Mouse (Mus musculus) CH12.LX (cell line): ENCODE results near the gene Prr29. TPM values are rescaled to one million over a fixed set of nuclear protein-coding genes. Genes with fewer than 3 reads are reported as not detected.

ENCODE experiments used
- DNase-seq: peaks from one replicate; pipeline ENCODE4 v3.0.0-alpha.2; 2013; ENCODE audit errors: extremely low read depth
- H3K27ac ChIP-seq: 2 replicates; pipeline ENCODE4 v1.5.1; 2012; ENCODE audit warnings: low read depth, mild to moderate bottlenecking, control low read depth, moderate library complexity; ENCODE audit not compliant: insufficient read depth
- H3K27me3 ChIP-seq: replicated peaks from 2 replicates; pipeline ENCODE3; 2012; ENCODE audit warnings: inconsistent platforms
- H3K36me3 ChIP-seq, 2 experiments: replicated peaks in 1 of 2; 2 replicates each; pipeline versions ENCODE3 to v1.6.1; 2012; ENCODE audit warnings: inconsistent platforms in 1 of 2, low read length in 1 of 2, mild to moderate bottlenecking in 1 of 2, mixed read lengths in 1 of 2, moderate library complexity in 1 of 2; ENCODE audit not compliant: control insufficient read depth in 1 of 2, insufficient read depth in 1 of 2
- H3K4me1 ChIP-seq, 2 experiments: 2 replicates each; pipeline ENCODE4 v1.6.1; 2012; ENCODE audit warnings: inconsistent platforms in 1 of 2, moderate library complexity in 1 of 2; ENCODE audit not compliant: insufficient read depth in 2 of 2, control insufficient read depth in 1 of 2
- H3K4me2 ChIP-seq: 2 replicates; pipeline ENCODE4 v1.6.1; 2012; ENCODE audit warnings: low read depth, mild to moderate bottlenecking, control low read depth; ENCODE audit not compliant: poor library complexity, insufficient read depth, severe bottlenecking
- H3K4me3 ChIP-seq, 3 experiments: fragments of 150-350 bp in 1 of 3; sonication (generic) in 1 of 3; replicated peaks in 1 of 3; 2 replicates each; pipeline versions ENCODE3 to v1.5.1; 2011 to 2012; ENCODE audit warnings: low read depth in 2 of 3, low read length in 2 of 3, mild to moderate bottlenecking in 2 of 3, moderate library complexity in 2 of 3, control low read depth in 1 of 3, improper control_type of control experiment in 1 of 3, inconsistent platforms in 1 of 3, mixed read lengths in 1 of 3; ENCODE audit not compliant: poor library complexity in 1 of 3
- H3K79me2 ChIP-seq: replicated peaks from 2 replicates; pipeline ENCODE4 v1.6.1; 2012; ENCODE audit warnings: mild to moderate bottlenecking, moderate library complexity; ENCODE audit not compliant: control insufficient read depth, poor library complexity, insufficient read depth, severe bottlenecking; ENCODE audit errors: extremely low read depth
- H3K9ac ChIP-seq: 2 replicates; pipeline ENCODE4 v1.6.1; 2012; ENCODE audit warnings: low read depth, mild to moderate bottlenecking, control low read depth, moderate library complexity; ENCODE audit not compliant: insufficient read depth
- H3K9me3 ChIP-seq: replicated peaks from 2 replicates; pipeline ENCODE3; 2012; ENCODE audit warnings: low read length, inconsistent platforms, mixed read lengths
- BHLHE40 ChIP-seq: IDR thresholded peaks from 2 replicates; pipeline ENCODE4 v1.6.1; 2011; ENCODE audit warnings: mild to moderate bottlenecking, low read depth, low read length, improper control_type of control experiment
- CHD1 ChIP-seq: IDR thresholded peaks from 2 replicates; pipeline ENCODE4 v1.6.1; 2012; ENCODE audit warnings: low read depth, low read length, improper control_type of control experiment, inconsistent platforms
- CHD2 ChIP-seq: IDR thresholded peaks from 2 replicates; pipeline ENCODE4 v1.6.1; 2011; ENCODE audit warnings: low read length, improper control_type of control experiment
- CTCF ChIP-seq, 2 experiments: IDR thresholded peaks in 1 of 2; conservative IDR thresholded peaks in 1 of 2; 2 replicates each; pipeline ENCODE4 v1.5.1; 2011 to 2012; ENCODE audit warnings: low read depth in 2 of 2, low read length in 2 of 2, improper control_type of control experiment in 1 of 2, inconsistent platforms in 1 of 2, mild to moderate bottlenecking in 1 of 2, moderate library complexity in 1 of 2
- E2F4 ChIP-seq: IDR thresholded peaks from 2 replicates; pipeline ENCODE4 v1.6.1; 2011; ENCODE audit warnings: low read depth, low read length, improper control_type of control experiment; ENCODE audit not compliant: insufficient replicate concordance
- ELF1 ChIP-seq: IDR thresholded peaks from 2 replicates; pipeline ENCODE4 v1.6.1; 2014; ENCODE audit warnings: low read depth, mild to moderate bottlenecking, inconsistent platforms, low read length, improper control_type of control experiment
- EP300 ChIP-seq: IDR thresholded peaks from 2 replicates; pipeline ENCODE4 v1.6.1; 2011; ENCODE audit warnings: low read length, improper control_type of control experiment
- ETS1 ChIP-seq: conservative IDR thresholded peaks from 2 replicates; pipeline ENCODE4 v1.6.1; 2012; ENCODE audit warnings: low read depth, mild to moderate bottlenecking, inconsistent platforms, low read length, improper control_type of control experiment, moderate library complexity
- GABPA ChIP-seq: IDR thresholded peaks from 2 replicates; pipeline ENCODE4 v1.6.1; 2012; ENCODE audit warnings: low read depth, low read length, improper control_type of control experiment, inconsistent platforms; ENCODE audit not compliant: insufficient replicate concordance
- HCFC1 ChIP-seq: IDR thresholded peaks from 2 replicates; pipeline ENCODE4 v1.6.1; 2012; ENCODE audit warnings: low read depth, mild to moderate bottlenecking, inconsistent platforms, low read length, improper control_type of control experiment
- IRF4 ChIP-seq: IDR thresholded peaks from 2 replicates; pipeline ENCODE4 v1.6.1; 2014; ENCODE audit warnings: low read depth, mild to moderate bottlenecking, inconsistent platforms, low read length, improper control_type of control experiment
- JUND ChIP-seq: conservative IDR thresholded peaks from 2 replicates; pipeline ENCODE4 v1.6.1; 2011; ENCODE audit warnings: low read depth, low read length, improper control_type of control experiment
- KAT2A ChIP-seq: IDR thresholded peaks from 2 replicates; pipeline ENCODE4 v1.6.1; 2012; ENCODE audit warnings: low read length, improper control_type of control experiment, inconsistent platforms; ENCODE audit not compliant: insufficient replicate concordance
- MAFK ChIP-seq: IDR thresholded peaks from 2 replicates; pipeline ENCODE4 v1.6.1; 2011; ENCODE audit warnings: low read length, improper control_type of control experiment; ENCODE audit not compliant: insufficient replicate concordance
- MAX ChIP-seq: IDR thresholded peaks from 2 replicates; pipeline ENCODE4 v1.6.1; 2011; ENCODE audit warnings: low read length, improper control_type of control experiment
- MAZ ChIP-seq: IDR thresholded peaks from 2 replicates; pipeline ENCODE4 v1.6.1; 2012; ENCODE audit warnings: low read depth, mild to moderate bottlenecking, inconsistent platforms, low read length, improper control_type of control experiment, moderate library complexity
- MEF2A ChIP-seq: IDR thresholded peaks from 2 replicates; pipeline ENCODE4 v1.6.1; 2014; ENCODE audit warnings: low read depth, mild to moderate bottlenecking, inconsistent platforms, low read length, improper control_type of control experiment, borderline replicate concordance
- MXI1 ChIP-seq: IDR thresholded peaks from 2 replicates; pipeline ENCODE4 v1.6.1; 2011; ENCODE audit warnings: mild to moderate bottlenecking, low read depth, low read length, improper control_type of control experiment
- MYC ChIP-seq: IDR thresholded peaks from 2 replicates; pipeline ENCODE4 v1.6.1; 2011; ENCODE audit warnings: low read depth, mild to moderate bottlenecking, improper control_type of control experiment, low read length
- NELFE ChIP-seq: IDR thresholded peaks from 2 replicates; pipeline ENCODE4 v1.6.1; 2011; ENCODE audit warnings: low read depth, low read length, improper control_type of control experiment
- NRF1 ChIP-seq: IDR thresholded peaks from 2 replicates; pipeline ENCODE4 v1.6.1; 2014; ENCODE audit warnings: low read depth, mild to moderate bottlenecking, inconsistent platforms, low read length, improper control_type of control experiment, moderate library complexity
- PAX5 ChIP-seq: IDR thresholded peaks from 2 replicates; pipeline ENCODE4 v1.6.1; 2012; ENCODE audit warnings: low read length, inconsistent platforms, mixed read lengths
- POLR2A ChIP-seq: IDR thresholded peaks from 2 replicates; pipeline ENCODE4 v1.6.1; 2011; ENCODE audit warnings: low read depth, mild to moderate bottlenecking, improper control_type of control experiment, low read length
- POLR2AphosphoS2 ChIP-seq: IDR thresholded peaks from 2 replicates; pipeline ENCODE4 v1.6.1; 2011; ENCODE audit warnings: low read depth, low read length, improper control_type of control experiment
- SIN3A ChIP-seq: IDR thresholded peaks from 2 replicates; pipeline ENCODE4 v1.6.1; 2012; ENCODE audit warnings: low read length, improper control_type of control experiment, inconsistent platforms
- SMC3 ChIP-seq: IDR thresholded peaks from 2 replicates; pipeline ENCODE4 v1.6.1; 2011; ENCODE audit warnings: low read depth, low read length, improper control_type of control experiment
- TBP ChIP-seq: conservative IDR thresholded peaks from 2 replicates; pipeline ENCODE4 v1.6.1; 2011; ENCODE audit warnings: low read depth, low read length, improper control_type of control experiment
- TCF12 ChIP-seq: IDR thresholded peaks from 2 replicates; pipeline ENCODE4 v1.6.1; 2014; ENCODE audit warnings: low read depth, mild to moderate bottlenecking, inconsistent platforms, low read length, improper control_type of control experiment
- UBTF ChIP-seq: IDR thresholded peaks from 2 replicates; pipeline ENCODE4 v1.6.1; 2012; ENCODE audit warnings: low read depth, mild to moderate bottlenecking, inconsistent platforms, low read length, improper control_type of control experiment, moderate library complexity
- USF1 ChIP-seq: IDR thresholded peaks from 2 replicates; pipeline ENCODE4 v1.6.1; 2014; ENCODE audit warnings: low read depth, mild to moderate bottlenecking, inconsistent platforms, low read length, improper control_type of control experiment
- USF2 ChIP-seq: conservative IDR thresholded peaks from 2 replicates; pipeline ENCODE4 v1.6.1; 2011; ENCODE audit warnings: low read depth, low read length, improper control_type of control experiment
- ZC3H11A ChIP-seq: IDR thresholded peaks from 2 replicates; pipeline ENCODE4 v1.6.1; 2012; ENCODE audit warnings: low read depth, mild to moderate bottlenecking, inconsistent platforms, low read length, improper control_type of control experiment
- ZKSCAN1 ChIP-seq: IDR thresholded peaks from 2 replicates; pipeline ENCODE4 v1.6.1; 2012; ENCODE audit warnings: low read depth, inconsistent platforms, low read length, improper control_type of control experiment, borderline replicate concordance
- ZMIZ1 ChIP-seq: IDR thresholded peaks from 2 replicates; pipeline ENCODE4 v1.6.1; 2012; ENCODE audit warnings: low read depth, mild to moderate bottlenecking, inconsistent platforms, low read length, improper control_type of control experiment
- ZNF384 ChIP-seq: IDR thresholded peaks from 2 replicates; pipeline ENCODE4 v1.6.1; 2012; ENCODE audit warnings: low read depth, low read length, improper control_type of control experiment, inconsistent platforms
- dilution Hi-C: fragments of 300-500 bp; cut with MboI; formaldehyde crosslinking; loops from 2 replicates; pipeline ENCODE4 v1.14.3; 2020; ENCODE audit warnings: low sequenced_read_pairs; ENCODE audit not compliant: extremely low pct_unique_long_range_greater_than_20kb, extremely low pct_ligation_motif_present
- in situ Hi-C: fragments of 300-500 bp; cut with MboI; formaldehyde crosslinking; loops from 3 replicates; pipeline ENCODE4 v1.14.3; 2019; ENCODE audit warnings: low sequenced_read_pairs, low pct_ligation_motif_present, low pct_unique_long_range_greater_than_20kb, mixed read lengths
- polyA plus RNA-seq: library from polyadenylated mRNA; unstranded; fragments of >175 nt; gene quantifications from 2 replicates; pipeline ENCODE4 v1.2.1, GENCODE M21; 2012; ENCODE audit warnings: low read depth; ENCODE audit not compliant: insufficient read length
- total RNA-seq, 2 experiments: library from RNA; depleted of rRNA; stranded (reverse); fragments of 300-350 nt in 1 of 2; fragments of >200 nt in 1 of 2; gene quantifications; 2 replicates each; pipeline ENCODE4 v1.2.3; 2012 to 2014

Gene Prr29
- total and polyA plus RNA-seq, 3 experiments = 0.17 to 0.21 TPM; not detected in 1

DNA sequence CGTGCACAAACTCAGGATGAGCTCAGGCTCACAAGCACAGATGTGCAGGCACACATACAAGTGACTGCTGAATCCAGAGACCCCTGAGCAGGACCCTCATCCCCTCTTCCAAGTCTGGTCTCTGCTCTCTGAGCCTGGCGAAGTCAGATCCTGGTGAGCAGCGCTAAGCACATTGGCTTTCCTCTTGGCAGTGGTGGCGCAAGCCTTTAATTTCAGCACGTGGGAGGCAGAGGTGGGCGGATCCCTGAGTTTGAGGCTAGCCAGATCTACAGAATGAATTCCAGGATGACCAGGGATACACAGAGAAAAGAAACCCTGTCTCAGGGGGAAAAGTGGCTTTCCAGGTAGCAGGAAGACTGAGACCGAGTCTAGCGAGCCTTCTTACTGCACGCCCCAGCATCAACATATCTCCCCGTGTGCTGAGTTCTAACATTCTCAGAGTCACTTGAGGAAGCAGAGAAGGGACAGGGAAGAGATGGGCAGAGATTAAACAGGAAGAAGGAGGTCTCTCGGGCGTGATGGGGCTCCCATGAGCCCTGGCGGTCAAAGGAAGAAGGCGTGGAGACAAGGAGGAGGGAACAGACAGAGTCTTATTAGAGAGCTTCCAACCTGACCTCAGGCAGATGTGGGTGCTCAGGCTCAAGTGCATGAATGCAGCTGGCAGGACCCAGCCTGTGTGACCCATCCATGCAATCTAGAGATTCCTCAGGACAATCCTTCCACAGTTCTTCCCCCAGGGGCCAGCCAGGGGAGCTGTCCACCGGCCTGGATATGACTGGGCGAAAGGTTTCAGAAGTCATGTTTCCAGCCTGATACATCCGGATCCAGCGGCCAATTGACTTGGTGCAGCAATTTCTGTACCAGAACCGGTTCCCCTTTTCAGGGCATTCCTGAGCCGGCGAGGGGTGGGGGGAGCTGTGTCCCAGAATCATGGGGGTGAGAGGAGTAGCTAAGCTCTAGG is 46.6 kb upstream of the Prr29 start:
- Histone ChIP-seq H3K9ac (no peak overlapping the region), H3K27ac (no peak overlapping the region)

GRCm38 (mm10) chr11:106324858-106325257 is 40.4 kb upstream of the Prr29 start:
- in situ Hi-C loops (loop anchor here (5.0 to 25.0 kb wide), 4 partner anchors 38 to 437 kb away; partner anchors contain the start of genes Milr1 and Pecam1), dilution Hi-C loops (no loop called here)
- H3K36me3 ChIP-seq = peaks cover 4 to 6% of the 10 kb centered on the region in 2 experiments
- peak; percentile 86 for DNase-seq
- H3K4me1 ChIP-seq = peaks cover 26 to 52% of the 10 kb centered on the region in 2 experiments
- no peak overlapping the region for H3K4me3 ChIP-seq
- H3K27ac ChIP-seq = peak overlapping the region; percentile 77
- H3K9me3 ChIP-seq = no peaks in the 10 kb centered on the region
- H3K79me2 ChIP-seq = no peaks in the 10 kb centered on the region
- H3K4me2 ChIP-seq = peak overlapping the region; percentile 70
- no peaks in the 10 kb centered on the region for H3K27me3 ChIP-seq
- peak overlapping the region; percentile 38 for H3K9ac ChIP-seq
- TF ChIP-seq TBP = 0 out of 2 replicates have a peak, but pooled peaks have one; percentile 9
- TF ChIP-seq EP300 = peak; percentile 40; the same call in 1 of the 2 replicates
- peak; percentile 91 for TF ChIP-seq BHLHE40
- TF ChIP-seq ZKSCAN1 = no peak
- no peak for TF ChIP-seq SMC3
- peak; percentile 34; the same call in 1 of the 2 replicates for TF ChIP-seq IRF4
- no peak for TF ChIP-seq CHD1
- peak; percentile 2; the same call in 1 of the 2 replicates for TF ChIP-seq HCFC1
- TF ChIP-seq USF1 = peak; percentile 93
- TF ChIP-seq CTCF (conservative IDR thresholded peaks at IDR 0.05 in 1 of 2, IDR thresholded peaks at IDR 0.05 in 1 of 2; ENCODE audit: low read depth in 2 of 2, low read length in 2 of 2) = no peak
- no peak for TF ChIP-seq ZNF384
- TF ChIP-seq JUND = no peak
- peak; percentile 93 for TF ChIP-seq USF2
- TF ChIP-seq TCF12 = peak; percentile 18; the same call in 1 of the 2 replicates
- TF ChIP-seq ETS1 = no peak; the same call in 1 of the 2 replicates
- peak; percentile 94 for TF ChIP-seq MAX
- peak; percentile 57; the same call in 1 of the 2 replicates for TF ChIP-seq MEF2A

More for the DNA sequence above, 46.6 kb upstream of the Prr29 start:
- in situ Hi-C loops = loop anchor here (25.0 kb wide), 1 partner anchor 444 kb away; the partner anchor contains the start of genes Milr1 and Pecam1
- H3K4me2 ChIP-seq = no peak overlapping the region
- peaks cover 7% of the 10 kb centered on the region for H3K79me2 ChIP-seq
- peaks cover 27 to 67% of the 10 kb centered on the region in 2 experiments for H3K4me1 ChIP-seq
- TF ChIP-seq USF1 (no peak), POLR2A (peak; percentile 60), POLR2AphosphoS2 (no peak), ELF1 (peak; percentile 60), TBP (peak; percentile 70; the same call in 1 of the 2 replicates), NRF1 (no peak), MAX (peak; percentile 29; the same call in 1 of the 2 replicates), IRF4 (peak; percentile 71), GABPA (no peak), MAFK (no peak), CHD2 (no peak), CHD1 (no peak), HCFC1 (peak; percentile 36; the same call in 1 of the 2 replicates), PAX5 (no peak), SMC3 (no peak), JUND (no peak), ZMIZ1 (no peak), MYC (no peak), ETS1 (no peak), MXI1 (no peak), UBTF (no peak), SIN3A (no peak), E2F4 (no peak), BHLHE40 (no peak), EP300 (no peak), ZC3H11A (no peak), MAZ (no peak), KAT2A (no peak), CTCF (conservative IDR thresholded peaks at IDR 0.05 in 1 of 2, IDR thresholded peaks at IDR 0.05 in 1 of 2; ENCODE audit: low read depth in 2 of 2, low read length in 2 of 2) (no peak), NELFE (no peak), ZKSCAN1 (no peak), ZNF384 (no peak), MEF2A (no peak)
- TF ChIP-seq, all 38 proteins: peak for 6
- H3K4me3 ChIP-seq = peak overlapping the region in 2 of 3 experiments; percentile 8 to 15
- peaks cover 4 to 6% of the 10 kb centered on the region in 2 experiments for H3K36me3 ChIP-seq
- dilution Hi-C loops = no loop called here
- peak; percentile 54 for DNase-seq
- H3K27me3 ChIP-seq = no peaks in the 10 kb centered on the region
- H3K9me3 ChIP-seq = no peaks in the 10 kb centered on the region
